Mouse (Mus musculus) c-Kit-positive CD71-positive TER-119-positive erythroid progenitor cells, embryonic 14.5 days (primary cell): Measurements from ENCODE around the gene Rsad2.
A peak's percentile ranks its signal among the peaks of the same experiment; 100 is the strongest.
"Not testable (repeated sequence)": the region's sequence is repeated elsewhere in the genome, so short reads cannot be mapped to it uniquely, and the experiment has no call there.

Source experiments
- DNase-seq: peaks from one replicate; pipeline ENCODE4 v3.0.0-alpha.2; 2013; ENCODE audit warnings: low spot score

Gene Rsad2

GRCm38 (mm10) chr12:26446377-26447045, 9.7 kb downstream of the Rsad2 start:
- DNase-seq = no peak

- DNase-seq = no peak
Measured at GRCm38 (mm10) chr12:26444511-26444910, 11.7 kb downstream of the Rsad2 start.

- peak; percentile 47 for DNase-seq
Measured at GRCm38 (mm10) chr12:26444054-26444453, 12.2 kb downstream of the Rsad2 start.

DNA sequence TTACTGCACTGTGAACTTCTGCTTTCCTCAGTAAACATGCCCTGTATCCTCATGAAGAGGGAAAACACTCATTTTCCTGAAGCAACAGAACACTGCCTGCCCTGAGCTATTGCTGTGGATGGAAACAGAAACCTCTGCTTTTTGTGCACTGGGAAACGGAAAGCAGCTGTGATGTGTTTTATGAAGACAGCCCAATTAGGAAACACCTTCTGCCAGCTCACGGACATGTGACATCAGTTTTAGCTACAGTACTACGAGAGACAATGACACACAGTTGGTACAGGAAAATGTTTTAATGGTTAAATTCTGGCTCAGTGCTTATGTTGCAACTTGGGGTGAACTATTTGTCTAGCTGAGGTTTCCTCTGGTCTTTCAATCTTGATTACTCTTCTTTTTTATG, 16.9 kb downstream of the Rsad2 start:
- DNase-seq = no peak

DNA sequence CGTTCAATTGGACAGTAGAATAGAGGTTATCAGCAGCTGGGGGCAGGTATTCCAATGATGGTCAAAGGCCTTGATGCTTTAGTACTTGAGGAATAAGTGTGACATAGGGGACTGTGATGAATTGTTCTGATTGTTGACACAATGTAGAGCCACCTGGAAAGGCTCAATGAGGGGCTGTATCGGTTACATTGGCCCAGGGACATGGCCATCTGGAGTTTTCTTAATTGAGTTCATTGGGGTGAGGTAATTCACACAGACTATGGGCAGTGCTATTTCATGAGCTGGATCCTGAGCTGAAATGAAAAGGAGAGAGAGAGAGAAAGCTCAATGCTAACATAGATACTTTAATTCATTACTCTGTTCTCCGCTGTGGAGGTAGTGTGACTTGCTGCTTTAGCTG, 18.3 kb downstream of the Rsad2 start:
- DNase-seq = no peak

DNA sequence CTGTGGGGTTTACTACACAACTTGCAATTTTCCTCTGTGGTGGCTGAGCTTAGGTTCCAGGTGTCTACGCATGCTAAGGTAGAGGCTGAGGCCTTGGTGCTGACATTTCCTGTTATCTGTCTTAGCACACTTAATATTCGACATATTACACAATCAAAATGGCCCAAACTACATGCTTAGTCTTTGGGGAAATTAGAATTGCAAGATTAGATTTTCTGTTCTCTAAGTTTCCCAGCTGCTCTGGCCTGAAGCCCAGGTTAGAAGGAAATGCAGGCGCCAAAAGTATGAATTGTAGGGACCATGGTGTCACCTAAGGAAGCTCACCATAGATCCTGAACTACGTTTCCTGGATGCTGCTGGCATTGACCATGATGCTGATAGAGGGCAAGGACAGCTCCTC, 19.9 kb downstream of the Rsad2 start:
- no peak for DNase-seq

- not testable (repeated sequence) for DNase-seq
Measured at GRCm38 (mm10) chr12:26428771-26429170, 27.5 kb downstream of the Rsad2 start.

GRCm38 (mm10) chr12:26424841-26425240, 31.4 kb downstream of the Rsad2 start:
- peak; percentile 49 for DNase-seq

DNA sequence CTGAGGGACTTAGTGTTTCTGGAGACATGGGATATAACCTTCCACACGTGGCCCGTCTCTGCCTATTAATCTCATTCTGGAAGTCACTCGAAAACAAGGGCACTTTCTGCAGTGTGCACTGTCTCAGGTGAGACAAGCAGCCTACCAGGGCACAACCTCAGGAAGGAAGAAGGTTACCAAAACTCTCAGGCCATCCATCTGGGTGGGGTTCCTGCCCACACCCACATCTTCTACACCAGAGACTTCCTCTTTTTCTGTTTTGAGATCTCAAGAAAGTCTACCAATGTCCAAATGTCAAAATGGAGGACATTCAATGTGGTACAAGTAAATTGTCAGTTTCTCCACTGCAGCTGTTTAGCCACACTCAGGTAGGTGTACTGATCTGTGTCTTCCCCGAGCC, 37.9 kb downstream of the Rsad2 start:
- no peak for DNase-seq

GRCm38 (mm10) chr12:26416636-26417295, 39.5 kb downstream of the Rsad2 start:
- DNase-seq = no peak

- peak; percentile 64 for DNase-seq
Measured at GRCm38 (mm10) chr12:26415104-26415771, 41.0 kb downstream of the Rsad2 start, which contains the start of gene Rnf144a. TSS of gene Rnf144a (minus strand) at chr12:26415254.

DNA sequence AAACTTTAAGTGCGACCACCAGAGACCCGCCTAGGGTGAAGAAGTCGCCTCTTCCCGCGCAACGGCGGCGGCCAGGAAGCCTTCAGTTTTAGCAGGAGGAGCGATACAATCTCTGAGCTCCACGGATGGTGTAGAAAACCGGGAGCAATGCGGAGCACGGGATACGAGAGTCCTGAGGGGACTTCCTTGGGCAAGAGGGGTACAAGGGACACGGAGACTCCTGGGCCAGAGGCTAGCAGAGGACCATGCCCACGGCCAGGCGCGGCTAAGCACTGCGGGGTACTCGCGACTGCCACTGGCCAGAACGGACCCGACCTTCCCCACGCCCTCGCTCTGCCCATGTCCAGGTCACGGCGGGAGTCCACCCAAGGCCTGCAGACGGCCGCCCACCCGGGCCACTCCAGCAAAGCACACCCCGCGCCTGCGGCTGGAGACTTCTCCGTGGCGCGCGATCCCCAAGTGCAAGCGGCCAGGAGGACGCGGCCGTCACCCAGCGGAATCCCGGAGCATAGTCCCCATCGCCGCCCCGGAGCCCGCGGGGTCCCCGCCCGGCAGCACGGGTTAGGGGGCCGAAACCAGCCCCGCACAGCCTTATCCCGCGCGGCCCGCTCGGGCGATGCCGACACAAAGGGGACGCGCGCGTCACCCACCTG, 41.7 kb downstream of the Rsad2 start:
- DNase-seq = no peak

DNA sequence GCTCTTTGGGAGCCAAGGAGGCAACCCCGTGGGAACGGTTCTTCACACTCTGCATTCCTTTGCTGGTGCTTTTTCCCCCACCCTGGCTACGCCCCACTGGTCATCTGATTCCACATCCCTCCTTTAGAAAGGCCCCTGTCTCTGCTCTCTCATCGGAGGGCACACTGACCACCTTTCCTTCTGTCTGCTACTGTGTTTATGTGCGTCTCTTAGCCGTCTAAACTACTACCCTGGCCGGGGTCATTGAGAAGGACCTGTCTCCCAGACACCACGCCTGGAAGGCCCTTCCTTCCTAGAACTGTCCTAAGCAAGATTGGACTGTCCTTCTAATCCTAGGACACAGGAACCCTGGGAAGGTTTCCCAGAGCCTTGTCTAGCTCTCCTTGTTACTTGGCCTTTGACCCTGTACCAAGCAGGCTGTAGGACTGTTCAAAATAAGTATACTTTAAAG, 42.3 kb downstream of the Rsad2 start:
- no peak for DNase-seq

DNA sequence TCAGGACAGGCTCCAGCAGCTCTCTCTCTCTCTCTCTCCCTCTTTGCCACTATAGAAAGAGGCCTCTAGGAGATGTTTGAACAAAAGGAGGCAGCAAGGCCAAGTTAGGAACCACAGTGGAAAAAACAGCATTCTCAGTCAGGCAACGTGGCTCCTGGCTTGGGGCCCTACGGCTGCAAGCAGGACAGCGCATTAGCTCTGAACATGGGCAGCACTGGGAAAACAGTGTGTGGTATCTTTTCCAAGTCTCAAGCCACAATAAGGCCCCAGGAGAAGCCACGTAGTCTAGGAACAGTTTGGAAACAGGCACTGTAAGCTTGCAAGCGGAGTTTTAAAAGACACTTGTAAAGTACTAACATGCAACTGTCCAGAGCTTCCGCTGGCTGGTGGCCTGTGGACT, 43.5 kb downstream of the Rsad2 start:
- no peak for DNase-seq

DNA sequence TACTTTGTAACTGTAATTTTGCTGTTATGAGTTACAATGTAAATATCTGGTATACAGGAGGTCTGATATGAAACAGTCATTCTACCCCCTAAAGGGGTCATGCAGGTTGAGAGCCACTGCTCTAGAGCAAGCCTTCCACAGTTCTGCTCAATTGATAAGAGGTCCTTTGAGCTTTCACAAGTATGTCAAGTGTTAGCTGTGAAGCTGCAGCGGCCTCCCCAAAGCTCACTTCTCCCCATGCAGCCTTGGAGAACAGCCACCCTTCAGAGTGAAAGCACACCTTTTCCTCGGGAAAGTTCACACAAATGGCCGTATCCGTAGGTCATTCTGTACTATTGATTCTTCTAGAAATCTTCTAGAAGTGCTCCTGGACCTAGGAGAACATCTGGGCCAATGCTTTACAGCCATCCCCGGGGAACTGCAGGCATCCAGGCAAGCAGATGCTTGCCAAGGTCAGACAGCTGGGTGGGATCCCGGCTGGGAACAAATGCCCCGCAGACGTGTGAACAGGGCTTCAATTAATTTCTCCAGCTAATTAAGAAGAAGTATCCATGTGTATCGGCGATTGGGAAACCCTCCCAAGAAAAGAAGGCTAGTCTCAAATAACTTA, 44.3 kb downstream of the Rsad2 start:
- no peak for DNase-seq

DNA sequence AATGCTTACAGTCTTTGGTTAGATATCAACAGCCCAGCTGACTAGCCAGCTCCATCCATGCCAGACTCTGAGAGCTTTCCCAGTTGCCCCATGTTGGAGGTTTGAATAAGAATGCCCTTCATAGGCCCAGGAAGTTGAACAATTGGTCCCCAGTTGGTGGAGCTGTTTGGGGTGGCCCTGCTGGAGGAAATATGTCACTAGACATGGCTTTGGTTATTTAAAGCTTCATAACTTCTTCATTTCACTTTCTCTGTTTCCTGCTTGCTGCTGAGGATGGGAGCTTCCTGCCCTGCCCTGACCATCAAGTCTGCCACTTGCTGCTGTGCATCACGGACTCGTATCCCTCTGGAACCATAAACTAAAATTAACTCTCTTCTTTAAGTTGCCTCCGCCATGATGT, 45.8 kb downstream of the Rsad2 start:
- DNase-seq = no peak

DNA sequence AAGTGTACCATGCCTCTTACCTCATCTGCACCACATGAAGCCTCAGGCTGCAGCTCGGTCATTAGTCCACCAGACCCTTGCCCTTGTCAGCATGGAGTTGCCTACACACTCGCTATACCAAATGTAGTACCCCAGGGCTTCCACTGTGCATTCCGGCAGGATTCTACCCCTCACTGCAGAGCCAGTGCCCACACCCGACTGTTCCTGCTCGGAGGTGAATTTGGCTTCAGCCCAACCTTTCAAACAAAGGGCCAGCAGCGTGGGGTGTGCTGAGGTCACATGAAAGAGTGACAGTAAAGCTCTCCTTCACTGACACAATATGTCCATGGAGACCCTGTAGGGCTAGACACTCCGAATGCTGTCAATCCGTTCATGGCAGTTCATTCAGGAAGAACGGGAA, 47.5 kb downstream of the Rsad2 start:
- no peak for DNase-seq

DNA sequence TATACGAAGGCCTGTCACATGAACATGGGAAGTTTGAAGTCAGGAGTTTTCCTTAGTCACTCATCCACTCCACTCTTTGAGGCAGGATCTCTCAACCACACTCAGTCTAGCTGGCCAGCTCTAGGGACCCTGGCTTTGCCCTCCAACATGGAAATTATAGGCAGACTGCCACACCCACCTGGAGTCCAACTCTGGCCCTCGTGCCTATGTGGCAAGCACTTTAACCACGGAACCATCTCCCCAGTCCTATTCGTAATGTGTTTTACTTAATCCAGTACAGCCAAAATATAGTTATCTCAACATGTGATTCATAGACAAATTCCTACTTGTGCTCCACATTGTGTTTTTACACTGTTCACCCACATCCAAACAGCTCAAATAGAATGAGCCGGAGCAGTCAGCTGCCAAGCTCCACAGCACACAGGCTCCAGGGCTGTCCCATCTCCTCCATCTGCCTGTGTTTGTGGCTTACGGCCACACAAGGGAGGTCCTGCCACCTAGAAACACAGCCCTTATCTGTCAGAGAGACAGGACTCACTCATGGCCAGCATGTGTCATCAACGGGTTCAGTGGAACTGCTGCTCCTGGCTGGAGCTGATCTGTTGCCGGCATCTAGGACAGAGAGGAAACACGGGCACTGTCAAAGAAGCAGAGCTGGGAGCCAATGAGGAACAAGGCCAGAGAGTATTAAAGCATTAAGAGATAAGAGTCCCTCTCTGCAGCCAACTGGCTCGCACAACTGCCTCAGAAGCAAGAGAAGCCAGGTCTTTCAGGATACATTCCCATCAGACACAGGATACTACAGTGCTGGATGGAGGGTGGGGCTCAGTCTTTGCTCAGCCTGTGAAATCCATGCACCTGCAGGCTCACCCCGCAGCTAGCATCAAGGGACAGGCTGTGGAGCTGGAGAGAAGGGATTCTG, 51.2 kb downstream of the Rsad2 start:
- no peak for DNase-seq

DNA sequence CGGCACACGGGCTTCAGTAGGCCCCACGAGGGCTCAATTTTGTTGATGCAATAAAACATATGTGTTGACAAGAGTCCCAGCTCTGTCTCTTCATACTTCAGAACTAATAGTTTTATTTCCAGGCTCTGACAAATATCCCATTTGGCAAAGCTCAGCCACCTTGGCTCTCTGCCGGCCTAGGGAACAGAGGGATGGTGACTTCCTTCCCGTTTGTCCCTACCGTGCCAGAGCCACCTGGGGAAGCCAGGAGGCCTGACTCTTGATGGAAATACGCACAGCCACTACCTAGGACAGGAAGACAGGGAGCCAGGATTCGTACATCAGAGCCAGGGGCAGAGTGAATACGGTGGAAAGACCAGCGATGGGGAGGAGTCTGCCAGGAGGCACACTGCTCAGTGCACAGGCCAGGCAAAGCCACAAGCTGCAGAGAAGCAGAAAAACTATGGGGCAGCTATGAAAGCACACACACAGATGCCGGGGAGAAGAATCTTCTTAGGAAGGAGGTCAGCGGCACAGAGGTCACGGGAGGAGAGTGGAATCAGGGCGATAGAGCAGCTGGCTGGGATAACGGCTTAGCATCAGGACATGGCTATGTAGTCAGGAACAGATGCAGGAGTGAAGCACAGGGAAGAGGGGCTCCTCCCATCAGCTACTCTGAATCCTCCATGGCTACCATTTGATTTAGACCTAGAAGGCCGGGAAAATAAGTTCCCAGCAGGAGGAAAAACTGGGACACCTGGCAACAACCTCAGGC, 52.7 kb downstream of the Rsad2 start:
- DNase-seq = no peak

- no peak for DNase-seq
Measured at GRCm38 (mm10) chr12:26401696-26402470, 54.4 kb downstream of the Rsad2 start.
